Mouse (Mus musculus): ENCODE data around the gene Pnp2. TPM values are rescaled to one million over a fixed set of nuclear protein-coding genes. Genes with fewer than 3 reads are reported as not detected.

The Pnp2 gene
- total and polyA plus RNA-seq, 3 experiments: 0.65 to 1.7 TPM; not detected in 1

DNA sequence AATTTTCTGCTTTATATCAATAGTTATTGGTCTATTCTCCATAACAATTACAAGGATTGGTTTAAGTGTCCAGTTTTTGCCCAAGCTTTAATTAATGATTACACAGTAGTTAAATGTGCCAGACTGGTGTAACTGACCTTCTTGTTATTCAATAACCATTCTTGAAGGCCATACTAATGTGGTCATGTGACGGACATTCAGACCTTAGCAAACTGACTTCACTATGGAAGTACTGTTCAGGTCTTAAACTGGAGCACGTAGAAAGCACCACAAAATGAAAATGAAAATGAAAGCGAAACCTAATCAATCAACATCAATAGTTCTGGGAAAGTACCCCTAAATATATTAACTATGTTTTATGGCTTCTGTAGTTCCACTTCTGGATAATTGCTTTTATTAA lies 35.2 kb downstream of the Pnp2 start:
- H3K9me3 ChIP-seq (replicated peaks; ENCODE audit: insufficient read depth, low read length): no peaks in the 10 kb centered on the region
- no peaks in the 10 kb centered on the region for H3K27me3 ChIP-seq (ENCODE audit: control insufficient read depth in 1 of 2, insufficient read depth in 2 of 2, low read length in 2 of 2)
- peaks cover 0 to 6% of the 10 kb centered on the region in 2 experiments; a peak in 2 of 4 replicates for H3K36me3 ChIP-seq (ENCODE audit: control insufficient read depth in 1 of 2, insufficient read depth in 2 of 2, low read length in 2 of 2)
- no peak for DNase-seq (ENCODE audit: low read depth, low spot score)
- no peak overlapping the region for H3K27ac ChIP-seq (ENCODE audit: control insufficient read depth, low read depth, low read length)
- TF ChIP-seq ETS1 (IDR thresholded peaks at IDR 0.05; ENCODE audit: low read depth, low read length) (0 out of 2 replicates have a peak, but pooled peaks have one; percentile 6), USF1 (IDR thresholded peaks at IDR 0.05; ENCODE audit: low read depth, low read length) (peak; percentile 56), CTCF (IDR thresholded peaks at IDR 0.05 in 2 of 3, conservative IDR thresholded peaks at IDR 0.05 in 1 of 3; ENCODE audit: control insufficient read depth in 1 of 3, insufficient read depth in 1 of 3, low read depth in 2 of 3, low read length in 3 of 3, poor library complexity in 1 of 3, severe bottlenecking in 1 of 3) (no peak)
- H3K4me3 ChIP-seq (ENCODE audit: control insufficient read depth in 1 of 2, insufficient read depth in 1 of 2, low read depth in 2 of 2, low read length in 2 of 2): peak overlapping the region in 1 of 2 experiments; percentile 43; a peak in 2 of 4 replicates
- no peaks in the 10 kb centered on the region for H3K79me2 ChIP-seq (ENCODE audit: control insufficient read depth, insufficient read depth, low read length, poor library complexity)
- no peak overlapping the region for H3K9ac ChIP-seq (ENCODE audit: control insufficient read depth, low read depth, low read length, poor library complexity, severe bottlenecking)
- no peaks in the 10 kb centered on the region for H3K4me1 ChIP-seq (ENCODE audit: control insufficient read depth in 1 of 2, insufficient read depth in 2 of 2, low read length in 2 of 2)

DNA sequence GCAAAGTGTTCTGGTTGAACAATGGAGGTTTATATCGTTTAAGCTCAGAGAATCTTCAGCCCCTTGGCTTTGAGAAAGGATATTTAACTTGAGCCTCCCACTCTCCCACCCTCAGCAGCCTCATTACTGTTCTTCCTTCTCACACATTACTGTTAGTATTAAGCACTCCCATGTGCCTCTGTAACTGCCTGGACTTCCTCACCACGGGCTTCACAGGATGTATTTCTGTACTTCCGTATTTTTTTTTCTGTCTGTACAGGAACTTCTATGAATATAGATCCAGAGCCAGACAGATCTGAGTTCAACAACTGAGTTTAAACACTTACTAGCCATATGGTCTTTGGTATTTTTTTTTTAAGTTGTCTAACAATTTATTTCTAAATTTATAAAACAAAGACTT lies 41.3 kb downstream of the Pnp2 start:
- TF ChIP-seq MAZ (IDR thresholded peaks at IDR 0.05; ENCODE audit: low read depth, low read length): no peak
- TF ChIP-seq MEF2A (IDR thresholded peaks at IDR 0.05; ENCODE audit: extremely low read depth, insufficient replicate concordance, low read depth, low read length, poor library complexity, severe bottlenecking): no peak
- no peak for TF ChIP-seq POLR2AphosphoS2 (IDR thresholded peaks at IDR 0.05; ENCODE audit: low read length)
- no peak for TF ChIP-seq TBP (IDR thresholded peaks at IDR 0.05; ENCODE audit: low read depth, low read length)
- TF ChIP-seq MAX (IDR thresholded peaks at IDR 0.05; ENCODE audit: low read length): no peak
- no peak for TF ChIP-seq MYC (IDR thresholded peaks at IDR 0.05; ENCODE audit: low read depth, low read length)
- no peak for TF ChIP-seq SMC3 (IDR thresholded peaks at IDR 0.05; ENCODE audit: low read depth, low read length)
- TF ChIP-seq CHD1 (IDR thresholded peaks at IDR 0.05; ENCODE audit: low read depth, low read length): no peak
- no peak for TF ChIP-seq TAL1 (IDR thresholded peaks at IDR 0.05; ENCODE audit: low read length)
- TF ChIP-seq CHD2 (IDR thresholded peaks at IDR 0.05; ENCODE audit: low read length): no peak
- no peak for TF ChIP-seq GATA1 (IDR thresholded peaks at IDR 0.05; ENCODE audit: low read depth, low read length)
- TF ChIP-seq MAFK (IDR thresholded peaks at IDR 0.05; ENCODE audit: borderline replicate concordance, low read depth, low read length): no peak
- no peak for TF ChIP-seq GABPA (IDR thresholded peaks at IDR 0.05; ENCODE audit: low read depth, low read length)
- Histone ChIP-seq H3K4me3 (ENCODE audit: control insufficient read depth in 1 of 2, insufficient read depth in 1 of 2, low read depth in 2 of 2, low read length in 2 of 2) (no peak overlapping the region), H3K79me2 (ENCODE audit: control insufficient read depth, insufficient read depth, low read length, poor library complexity) (no peaks in the 10 kb centered on the region), H3K4me1 (ENCODE audit: control insufficient read depth in 1 of 2, insufficient read depth in 2 of 2, low read length in 2 of 2) (peaks cover 0 to 9% of the 10 kb centered on the region in 2 experiments; a peak in 2 of 4 replicates), H3K9me3 (replicated peaks; ENCODE audit: insufficient read depth, low read length) (no peaks in the 10 kb centered on the region), H3K36me3 (ENCODE audit: control insufficient read depth in 1 of 2, insufficient read depth in 2 of 2, low read length in 2 of 2) (no peaks in the 10 kb centered on the region; a peak in 1 of 4 replicates), H3K27ac (ENCODE audit: control insufficient read depth, low read depth, low read length) (no peak overlapping the region), H3K27me3 (ENCODE audit: control insufficient read depth in 1 of 2, insufficient read depth in 2 of 2, low read length in 2 of 2) (0 out of 4 replicates have a peak, but pooled peaks cover 0 to 2% of the 10 kb centered on the region in 2 experiments), H3K9ac (ENCODE audit: control insufficient read depth, low read depth, low read length, poor library complexity, severe bottlenecking) (no peak overlapping the region)
- DNase-seq (ENCODE audit: low read depth, low spot score): no peak
